Mouse (Mus musculus) heart, adult 18-20 months (tissue): ENCODE measurements around the gene Kank3. TPM values are rescaled to one million over a fixed set of nuclear protein-coding genes. Genes with fewer than 3 reads are reported as not detected.

ENCODE experiments used
- DNase-seq, 2 experiments: peaks; one replicate each; pipeline ENCODE4 v3.0.0; 2021 to 2022; ENCODE audit warnings: mixed read lengths in 1 of 2
- total RNA-seq, 2 experiments: library from RNA; stranded (reverse); gene quantifications; 2 replicates each; pipeline ENCODE4 v1.2.3; 2021

Gene Kank3
- total RNA-seq, 2 experiments from 2014 or later, result 49.0 to 64.9 TPM

DNA sequence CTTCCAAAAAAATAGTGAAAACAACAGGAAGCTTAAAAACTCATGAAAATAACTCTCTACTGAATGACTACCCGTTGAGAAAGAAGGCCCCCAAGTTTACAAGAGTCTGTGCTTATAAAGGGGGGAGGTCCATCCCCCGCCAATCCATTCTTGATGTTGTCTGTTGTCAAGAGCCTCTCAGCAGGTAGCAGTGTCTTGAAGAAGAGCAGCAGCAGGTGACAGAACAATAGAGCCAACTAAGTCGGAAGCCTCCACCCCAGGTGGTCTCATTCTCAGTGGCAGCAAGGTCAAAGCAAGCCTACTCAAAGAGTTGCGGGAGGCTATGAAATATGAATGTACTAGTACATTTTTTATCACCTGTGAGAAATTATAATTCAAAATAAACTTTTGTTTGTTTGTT lies 47.5 kb downstream of the Kank3 start:
- no peak for DNase-seq

DNA sequence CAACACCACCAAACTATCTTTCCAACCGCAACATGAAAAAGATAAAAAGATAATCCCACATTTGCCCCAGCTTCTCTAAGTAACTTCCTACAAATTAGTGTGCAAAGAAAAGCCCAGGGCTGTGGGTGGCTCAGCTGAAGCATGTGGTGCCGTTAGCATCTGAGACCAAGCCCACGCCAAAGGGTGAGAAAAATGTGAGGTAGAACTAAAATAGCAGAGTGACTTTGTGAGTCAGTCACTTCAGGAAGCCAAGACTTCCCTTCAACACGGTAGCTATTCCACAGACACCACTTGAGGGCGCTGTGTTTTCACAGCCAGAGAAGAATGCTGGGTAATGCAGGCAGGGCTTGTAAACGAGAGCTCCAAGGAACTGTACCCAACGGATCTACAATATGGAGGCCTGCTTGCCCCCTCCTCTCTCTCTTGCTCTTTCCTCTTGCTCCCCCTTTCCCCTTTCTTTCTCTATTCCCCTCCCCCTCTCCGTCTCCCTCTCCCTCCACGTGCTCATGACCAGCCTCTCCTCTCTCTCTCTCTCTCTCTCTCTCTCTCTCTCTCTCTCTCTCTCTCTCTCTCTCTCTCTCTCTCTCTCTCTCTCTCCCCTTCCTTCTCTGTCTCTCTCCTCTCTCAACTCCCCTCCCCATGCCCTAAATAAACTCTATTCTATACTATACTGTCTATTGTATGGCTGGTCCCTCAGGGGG lies 55.2 kb downstream of the Kank3 start:
- DNase-seq, result peak; percentile 31 to 37

Other genes starting within 250 kb of the Kank3 start
- gene Zfp414, start 181.4 kb upstream of the Kank3 start, total RNA-seq, result 1 to 10 TPM; 7.9 to 9.9 TPM
- under 1 TPM; 0.10 to 0.31 TPM for gene Pram1, start 172.5 kb upstream of the Kank3 start, total RNA-seq
- gene Hnrnpm, start 123.7 kb upstream of the Kank3 start, total RNA-seq, result 10 to 100 TPM; 89.0 to 93.4 TPM
- gene March2, start 91.8 kb upstream of the Kank3 start, total RNA-seq, result 100 to 1,000 TPM; 131 to 133 TPM
- 100 to 1,000 TPM; 202 to 251 TPM for gene Rab11b, start 50.0 kb upstream of the Kank3 start, total RNA-seq
- 10 to 100 TPM in 1 of 2 experiments, 1 to 10 TPM in 1; 5.5 to 12.2 TPM for gene Angptl4, start 28.7 kb upstream of the Kank3 start, total RNA-seq
- 100 to 1,000 TPM; 702 to 791 TPM for gene Rps28, start 14.0 kb downstream of the Kank3 start, total RNA-seq
- 100 to 1,000 TPM; 645 to 655 TPM for gene Ndufa7, start 14.1 kb downstream of the Kank3 start, total RNA-seq
- gene Cd320, start 32.6 kb downstream of the Kank3 start, total RNA-seq, result 10 to 100 TPM; 31.8 to 34.9 TPM
- not detected for gene Gm7029, start 63.3 kb downstream of the Kank3 start, total RNA-seq
- 1 to 10 TPM in 1 of 2 experiments, under 1 TPM in 1; 0.80 to 1.4 TPM for gene Kifc1, start 80.1 kb downstream of the Kank3 start, total RNA-seq
- gene Platr17, start 94.6 kb downstream of the Kank3 start, total RNA-seq, result not detected
- gene Daxx, start 98.9 kb downstream of the Kank3 start, total RNA-seq, result 10 to 100 TPM; 12.3 to 20.7 TPM
- 100 to 1,000 TPM; 111 to 115 TPM for gene Tapbp, start 105.4 kb downstream of the Kank3 start, total RNA-seq
- 10 to 100 TPM; 15.6 to 16.6 TPM for gene Zbtb22, start 105.4 kb downstream of the Kank3 start, total RNA-seq
- gene Rgl2, start 119.0 kb downstream of the Kank3 start, total RNA-seq, result 10 to 100 TPM; 30.9 to 31.8 TPM
- gene Pfdn6, start 129.8 kb downstream of the Kank3 start, total RNA-seq, result 10 to 100 TPM; 69.9 to 76.1 TPM
- 10 to 100 TPM; 10.3 to 10.9 TPM for gene Wdr46, start 130.1 kb downstream of the Kank3 start, total RNA-seq
- gene B3galt4, start 141.0 kb downstream of the Kank3 start, total RNA-seq, result 1 to 10 TPM; 1.3 to 1.8 TPM
- gene Vps52, start 145.3 kb downstream of the Kank3 start, total RNA-seq, result 10 to 100 TPM; 36.8 to 39.7 TPM
- gene Rps18, start 145.5 kb downstream of the Kank3 start, total RNA-seq, result 100 to 1,000 TPM; 419 to 435 TPM
- gene H2-K1, start 189.8 kb downstream of the Kank3 start, total RNA-seq, result 100 to 1,000 TPM; 204 to 337 TPM
- 10 to 100 TPM; 13.2 to 16.9 TPM for gene Ring1, start 214.2 kb downstream of the Kank3 start, total RNA-seq
- gene H2-Ke6, start 217.5 kb downstream of the Kank3 start, total RNA-seq, result 100 to 1,000 TPM; 131 to 137 TPM
- gene Slc39a7, start 221.2 kb downstream of the Kank3 start, total RNA-seq, result 10 to 100 TPM; 66.3 to 67.0 TPM
- 10 to 100 TPM; 42.3 to 45.4 TPM for gene Rxrb, start 221.3 kb downstream of the Kank3 start, total RNA-seq
- 1 to 10 TPM in 1 of 2 experiments, under 1 TPM in 1; 0.55 to 1.7 TPM for gene Col11a2, start 228.9 kb downstream of the Kank3 start, total RNA-seq